Mouse (Mus musculus) CD4-positive, CD25-positive, alpha-beta regulatory T cell, adult 9 weeks (primary cell): ENCODE results near the gene Prss46. TPM values are rescaled to one million over a fixed set of nuclear protein-coding genes. Genes with fewer than 3 reads are reported as not detected.

ENCODE experiments used
- polyA plus RNA-seq: library from polyadenylated mRNA; unstranded; fragments of 100-300 nt; shearing (Covaris generic); gene quantifications from one replicate; pipeline ENCODE4 v1.2.1, GENCODE M21; 2017

The Prss46 gene
- polyA plus RNA-seq: not detected

DNA sequence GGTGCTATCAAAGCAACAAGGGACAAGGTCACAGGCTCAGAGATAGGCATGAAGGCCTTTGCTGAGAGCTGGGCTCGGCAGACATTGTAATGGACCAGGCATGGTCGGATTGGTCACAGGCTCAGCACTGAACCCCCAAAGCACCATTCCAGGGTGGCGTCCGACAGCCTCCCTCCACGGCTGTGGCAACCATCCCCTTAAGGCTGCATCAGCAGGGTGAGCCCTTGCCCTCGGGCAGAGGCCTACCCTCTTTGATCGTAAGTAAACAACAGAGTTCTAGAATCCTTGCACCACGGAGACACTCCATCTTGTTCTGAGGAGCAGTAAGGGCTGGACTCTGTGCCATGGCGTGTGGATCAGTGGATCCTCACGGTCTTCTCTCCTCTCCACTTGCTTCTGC is at the start of gene Prss46:
Gene Prss46 (plus strand): TSS at position 301 of the 400 bp plus-strand sequence.

DNA sequence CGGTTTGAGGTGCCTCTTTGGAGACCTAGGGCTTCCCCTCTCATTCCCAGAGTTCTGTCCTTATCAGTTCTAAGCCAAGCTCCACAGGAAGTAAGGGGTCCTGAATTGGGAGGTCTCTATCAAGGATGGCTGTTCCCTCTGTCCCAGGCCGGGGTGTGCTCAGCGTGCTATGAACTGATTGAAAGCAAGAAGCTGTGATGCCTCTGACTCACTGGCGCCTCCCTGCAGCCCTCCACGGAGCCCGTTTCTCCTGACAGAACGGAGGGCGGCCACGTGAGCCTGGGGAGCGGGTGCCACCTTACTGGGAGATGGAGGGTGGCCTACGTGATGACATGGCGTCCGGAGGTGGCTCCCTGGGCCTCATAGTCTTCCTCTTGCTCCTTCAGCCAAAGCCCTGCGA is 46.4 kb upstream of the Prss46 start, which contains the start of gene Prss42:
Gene Prss42 (plus strand): TSS at position 301 of the 400 bp plus-strand sequence.

DNA sequence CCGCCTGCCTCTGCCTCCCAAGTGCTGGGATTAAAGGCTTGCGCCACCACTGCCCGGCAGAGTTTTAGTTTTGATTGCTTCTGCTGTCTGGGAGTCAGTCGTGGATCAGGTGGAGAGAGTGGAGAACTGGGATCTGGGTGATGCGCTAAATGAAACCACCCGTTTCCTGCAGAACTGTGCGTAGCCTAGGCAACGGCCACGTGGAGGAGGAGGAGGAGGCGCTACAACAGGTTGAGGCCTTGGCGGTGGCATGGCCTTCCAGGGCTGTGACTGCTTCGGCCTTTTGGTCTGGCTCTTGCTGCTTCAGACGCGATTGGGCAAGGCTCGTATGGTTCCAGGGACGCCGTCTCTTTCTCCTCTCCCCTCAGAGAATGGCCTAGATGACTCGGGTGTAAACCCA is 30.5 kb upstream of the Prss46 start, which contains the start of gene Prss44:
Gene Prss44 (plus strand): TSS at position 206 of the 400 bp plus-strand sequence.

DNA sequence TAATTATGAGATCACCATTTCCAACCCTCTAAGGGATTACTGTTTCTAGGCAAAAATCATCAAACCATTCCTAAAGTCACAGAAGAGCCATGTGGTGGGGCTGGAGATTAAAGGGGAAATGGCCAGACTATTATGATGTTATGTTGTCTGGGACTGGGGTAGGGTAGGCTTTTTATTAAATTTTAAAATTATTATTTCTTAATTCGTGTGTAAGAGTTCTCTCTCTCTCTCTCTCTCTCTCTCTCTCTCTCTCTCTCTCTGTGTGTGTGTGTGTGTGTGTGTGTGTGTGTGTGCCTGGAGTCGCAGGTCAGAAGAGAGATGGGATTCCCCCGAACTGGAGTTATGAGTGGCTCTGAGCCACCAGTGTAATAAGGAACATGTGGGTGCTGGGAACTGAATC is 17.9 kb upstream of the Prss46 start, which contains the start of gene Prss43:
Gene Prss43 (plus strand): TSS at position 301 of the 400 bp plus-strand sequence.

DNA sequence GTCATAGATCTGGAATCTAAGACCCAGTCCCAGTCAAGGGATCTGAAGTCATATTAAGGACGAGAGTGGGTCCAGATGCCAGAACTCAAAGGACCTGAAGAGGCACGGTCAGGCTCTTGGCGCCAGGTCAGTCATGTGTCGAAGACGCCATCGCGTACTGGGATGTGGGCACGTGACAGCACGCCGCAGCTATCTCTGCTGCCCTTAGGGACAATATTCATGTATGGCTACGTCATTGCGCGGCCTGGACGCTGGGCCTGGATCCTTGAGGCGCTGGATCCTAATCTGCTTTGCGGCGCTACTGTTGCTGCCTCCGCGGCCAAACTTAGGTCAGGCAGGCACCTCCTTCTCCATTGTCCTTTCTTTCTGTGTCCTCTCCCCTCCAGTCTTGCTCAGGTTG is 9.9 kb upstream of the Prss46 start, which contains the start of gene Prss45:
Gene Prss45 (plus strand): TSS at position 178 of the 400 bp plus-strand sequence.

DNA sequence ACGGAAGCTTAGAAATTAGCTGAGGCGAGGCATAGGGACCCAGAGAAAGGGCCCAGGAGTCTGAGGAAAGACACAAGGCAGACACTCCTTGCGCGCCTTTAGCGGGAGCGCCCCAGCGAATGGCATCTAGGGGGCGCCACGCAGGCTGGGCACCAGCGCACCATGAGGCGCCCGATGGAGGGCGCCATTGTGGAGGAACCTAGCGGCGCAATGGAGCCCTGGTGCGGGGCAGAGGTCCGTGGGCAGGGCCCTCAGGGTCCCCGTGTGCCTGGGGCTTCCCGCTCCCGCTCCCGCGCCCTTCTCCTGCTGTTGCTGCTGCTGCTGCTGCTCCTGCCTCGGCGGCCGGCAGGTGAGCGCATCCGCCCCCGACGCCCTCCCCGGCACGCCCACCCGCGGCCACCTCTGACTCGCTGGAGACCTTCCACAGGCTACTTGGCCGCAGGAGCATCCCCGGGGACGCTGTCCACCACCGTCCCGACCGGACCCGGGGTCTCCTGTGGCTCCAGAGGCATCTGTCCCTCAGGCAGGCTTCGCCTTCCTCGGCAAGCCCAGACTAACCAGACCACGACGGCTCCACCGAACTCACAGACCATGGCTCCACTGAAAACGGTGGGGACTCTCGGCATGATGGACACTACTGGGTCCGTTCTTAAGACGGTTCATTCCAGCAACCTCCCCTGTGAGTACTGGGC is 13.6 kb downstream of the Prss46 start, which contains the start of gene Prss50:
Gene Prss50 (plus strand): TSS at position 187 of the 692 bp plus-strand sequence.

DNA sequence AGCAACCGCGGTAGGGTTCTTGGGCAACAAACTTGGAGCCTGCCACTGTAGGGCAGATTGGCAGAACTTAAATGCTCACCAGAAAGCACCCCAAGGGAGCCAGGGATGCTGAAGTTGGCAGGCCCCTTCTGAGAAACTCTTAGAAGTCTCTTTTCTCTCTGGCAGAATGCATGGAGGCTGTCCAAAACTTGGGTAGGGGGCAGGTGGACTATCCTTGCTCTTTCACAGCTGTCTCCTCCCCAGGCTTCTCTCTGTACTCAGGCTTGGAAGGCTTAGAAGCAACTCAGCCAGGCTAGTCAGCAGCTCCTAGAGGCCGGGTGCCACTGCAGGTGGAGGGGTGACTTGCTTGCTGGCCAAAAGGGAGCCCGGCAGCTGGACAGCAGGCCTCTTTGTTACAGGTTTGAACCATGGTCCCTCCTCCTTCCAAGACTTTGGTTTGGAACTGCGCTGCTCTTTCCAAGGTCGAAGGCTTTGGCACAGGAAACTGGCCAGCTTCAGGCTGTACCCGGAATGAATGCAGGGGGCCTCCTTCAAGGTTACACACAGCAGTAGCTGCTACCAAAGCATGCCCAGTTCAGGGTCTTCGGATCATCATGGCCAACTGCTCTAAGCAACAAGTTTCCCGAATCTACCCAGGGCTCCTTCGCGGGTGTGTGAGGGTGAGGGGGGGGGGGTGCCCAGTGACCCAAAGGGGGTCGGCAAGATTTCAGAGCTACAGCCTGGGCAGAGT is 35.0 kb downstream of the Prss46 start, which contains the start of gene Als2cl:
Gene Als2cl (plus strand): TSS at position 680 of the 730 bp plus-strand sequence.

DNA sequence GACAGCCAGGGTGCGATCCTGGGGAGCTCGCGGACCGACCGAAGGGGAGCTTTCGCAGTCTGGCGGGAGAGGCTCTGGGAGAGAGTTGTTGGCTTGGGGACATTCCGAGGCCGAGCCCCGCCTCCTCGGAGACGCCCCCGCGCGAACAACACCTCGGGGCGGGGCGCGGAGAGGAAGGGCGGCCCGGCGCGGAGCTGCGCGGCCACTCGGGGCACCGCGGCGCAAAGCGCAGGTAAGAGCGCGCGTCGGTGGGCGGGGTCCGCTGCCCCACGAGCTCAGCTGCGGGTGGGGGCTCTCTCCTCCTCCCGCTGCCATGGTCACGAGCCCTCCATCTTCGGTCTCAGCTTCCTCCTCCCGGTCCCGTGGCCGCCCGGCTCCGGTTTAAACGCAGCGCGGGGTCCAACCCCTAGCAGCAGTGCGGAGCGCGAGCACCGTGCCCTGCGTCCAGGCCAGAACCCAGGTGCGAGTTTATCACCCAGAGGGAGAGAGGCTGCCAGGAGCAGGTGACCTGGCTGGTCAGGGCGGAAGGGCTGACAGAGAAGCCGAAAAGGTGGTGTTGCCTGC is 35.8 kb downstream of the Prss46 start, which contains the start of gene Tmie:
Gene Tmie (minus strand): TSS at position 116 of the 564 bp plus-strand sequence.

Other genes with a start within 250 kb of the Prss46 start
- 2.4 TPM for gene Nradd, start 220.1 kb upstream of the Prss46 start, polyA plus RNA-seq
- 32.7 TPM for gene Nbeal2, start 190.3 kb upstream of the Prss46 start, polyA plus RNA-seq
- 322 TPM for gene Ccdc12, start 188.0 kb upstream of the Prss46 start, polyA plus RNA-seq
- gene Myl3, start 102.6 kb upstream of the Prss46 start, polyA plus RNA-seq: not detected
- 0.12 TPM for gene Pth1r, start 97.4 kb upstream of the Prss46 start, polyA plus RNA-seq
- gene Prss42, start 46.3 kb upstream of the Prss46 start, polyA plus RNA-seq: not detected
- gene Prss44, start 30.5 kb upstream of the Prss46 start, polyA plus RNA-seq: not detected
- gene Prss43, start 17.8 kb upstream of the Prss46 start, polyA plus RNA-seq: not detected
- gene Prss45, start 9.9 kb upstream of the Prss46 start, polyA plus RNA-seq: not detected
- gene Prss50, start 13.5 kb downstream of the Prss46 start, polyA plus RNA-seq: 0.31 TPM
- 56.1 TPM for gene Als2cl, start 35.4 kb downstream of the Prss46 start, polyA plus RNA-seq
- 5.1 TPM for gene Tmie, start 35.6 kb downstream of the Prss46 start, polyA plus RNA-seq
- 0.98 TPM for gene Fam240a, start 72.4 kb downstream of the Prss46 start, polyA plus RNA-seq
- gene Tdgf1, start 101.7 kb downstream of the Prss46 start, polyA plus RNA-seq: 1.8 TPM
- gene Lrrc2, start 107.0 kb downstream of the Prss46 start, polyA plus RNA-seq: 0.53 TPM
- gene Rtp3, start 146.1 kb downstream of the Prss46 start, polyA plus RNA-seq: not detected
- 0.81 TPM for gene Ltf, start 174.8 kb downstream of the Prss46 start, polyA plus RNA-seq
- gene Ccrl2, start 213.0 kb downstream of the Prss46 start, polyA plus RNA-seq: 16.8 TPM